Mouse (Mus musculus) lung, postnatal 0 days (tissue): ENCODE measurements at regions not wholly inside any gene's neighbourhood (a gene's known extent, or its start where the extent isn't known, plus 50 kb on each side); places are given as distances from the start of the nearest gene placed in this dataset.

Experiments
- CTCF ChIP-seq: IDR thresholded peaks from 2 replicates; pipeline ENCODE4 v1.5.1; 2016; ENCODE audit warnings: antibody characterized with exemption, mild to moderate bottlenecking
- EP300 ChIP-seq: IDR thresholded peaks from 2 replicates; pipeline ENCODE4 v1.6.1; 2016; ENCODE audit warnings: antibody characterized with exemption, mild to moderate bottlenecking, control low read depth

GRCm38 (mm10) chr8:126136946-126137345, 142.0 kb downstream of the Kcnk1 start:
- TF ChIP-seq EP300: no peak
- TF ChIP-seq CTCF: no peak
